Mouse (Mus musculus): ENCODE measurements around the gene Wdr5b.

DNA sequence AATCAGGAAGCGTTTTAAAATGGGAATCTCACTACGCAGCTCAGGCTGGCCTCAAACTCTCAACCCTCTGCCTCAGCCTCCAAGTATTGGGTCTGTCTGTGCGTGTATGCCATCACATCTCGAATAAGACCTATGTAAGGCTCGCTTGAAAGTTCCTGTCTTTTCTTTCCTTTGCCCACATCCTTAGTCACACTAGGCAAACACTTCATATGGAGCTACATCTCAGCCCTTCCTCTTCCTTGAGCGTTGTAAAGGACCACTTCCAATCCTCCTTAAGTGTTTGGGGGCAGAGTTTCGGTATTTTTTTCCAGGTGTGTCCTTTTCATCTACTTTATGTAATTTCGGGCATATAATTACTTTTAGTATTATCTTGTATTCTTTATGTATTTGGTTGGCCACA, 13.9 kb downstream of the Wdr5b start:
- no peak for TF ChIP-seq MAFK (IDR thresholded peaks at IDR 0.05; ENCODE audit: insufficient read depth, low read depth, low read length)
- no peak for TF ChIP-seq ZC3H11A (IDR thresholded peaks at IDR 0.05; ENCODE audit: borderline replicate concordance, low read depth, low read length)
- no peak for TF ChIP-seq ZNF384 (IDR thresholded peaks at IDR 0.05; ENCODE audit: low read depth, low read length)
- no peak for TF ChIP-seq CHD2 (IDR thresholded peaks at IDR 0.05; ENCODE audit: low read depth, low read length)
- TF ChIP-seq HCFC1 (IDR thresholded peaks at IDR 0.05; ENCODE audit: borderline replicate concordance, insufficient read depth, low read length) = no peak

Measured in ES-E14 (cell line).